Mouse (Mus musculus) small intestine, adult 2 months (tissue): ENCODE data around the gene Ddah1.

Experiments
- CTCF ChIP-seq: fragments of 200-500 bp; IDR thresholded peaks from 2 replicates; pipeline ENCODE4 v1.5.1; 2012; ENCODE audit warnings: low read depth, mild to moderate bottlenecking, control low read depth, inconsistent platforms, low read length, moderate library complexity, mixed read lengths; ENCODE audit not compliant: insufficient replicate concordance, insufficient read length; ENCODE audit errors: extremely low read depth
- POLR2A ChIP-seq: fragments of 200-500 bp; IDR thresholded peaks from 2 replicates; pipeline ENCODE4 v1.6.1; 2012; ENCODE audit warnings: low read depth, mild to moderate bottlenecking, control low read depth, inconsistent platforms, low read length, moderate library complexity

GRCm38 (mm10) chr3:145838281-145838680, 79.8 kb downstream of the Ddah1 start:
- TF ChIP-seq CTCF (no peak), POLR2A (no peak)
